Mouse (Mus musculus): Measurements from ENCODE around the gene Tmem106c. TPM values are rescaled to one million over a fixed set of nuclear protein-coding genes. Genes with fewer than 3 reads are reported as not detected.

Gene Tmem106c
- polyA plus RNA-seq, 1 experiment from 2014 or later, result 37.7 TPM

GRCm38 (mm10) chr15:97948720-97949119 lies 15.3 kb upstream of the Tmem106c start:
- Histone ChIP-seq H3K4me1 (ENCODE audit: control insufficient read depth, insufficient read depth, low read length) (no peaks in the 10 kb centered on the region), H3K9ac (ENCODE audit: low read length) (no peak overlapping the region), H3K27ac (ENCODE audit: low read length) (no peak overlapping the region), H3K36me3 (ENCODE audit: control insufficient read depth, insufficient read depth) (no peaks in the 10 kb centered on the region), H3K9me3 (replicated peaks; ENCODE audit: control insufficient read depth, low read length) (no peaks in the 10 kb centered on the region), H3K27me3 (ENCODE audit: control insufficient read depth, insufficient read depth, low read length) (peaks cover 17% of the 10 kb centered on the region), H3K4me3 (ENCODE audit: low read length) (no peak overlapping the region), H3K4me2 (ENCODE audit: low read depth, low read length) (no peak overlapping the region)
- ATAC-seq (replicated peaks; ENCODE audit: extremely low read depth, insufficient read depth, low FRiP score), result no peak
- 46% methylated on average over 7 of the region's 7 CpGs for WGBS

GRCm38 (mm10) chr15:97949706-97950105 lies 14.3 kb upstream of the Tmem106c start:
- Histone ChIP-seq H3K9me3 (replicated peaks; ENCODE audit: control insufficient read depth, low read length) (no peaks in the 10 kb centered on the region), H3K4me2 (ENCODE audit: low read depth, low read length) (no peak overlapping the region), H3K9ac (ENCODE audit: low read length) (no peak overlapping the region), H3K4me3 (ENCODE audit: low read length) (no peak overlapping the region), H3K27ac (ENCODE audit: low read length) (no peak overlapping the region), H3K36me3 (ENCODE audit: control insufficient read depth, insufficient read depth) (no peaks in the 10 kb centered on the region), H3K27me3 (ENCODE audit: control insufficient read depth, insufficient read depth, low read length) (peaks cover 19% of the 10 kb centered on the region), H3K4me1 (ENCODE audit: control insufficient read depth, insufficient read depth, low read length) (no peaks in the 10 kb centered on the region)
- no peak for ATAC-seq (replicated peaks; ENCODE audit: extremely low read depth, insufficient read depth, low FRiP score)
- 69% methylated on average over 3 of the region's 3 CpGs for WGBS

GRCm38 (mm10) chr15:97950240-97950639 lies 13.8 kb upstream of the Tmem106c start:
- WGBS, result 63% methylated on average over 7 of the region's 7 CpGs
- Histone ChIP-seq H3K4me1 (ENCODE audit: control insufficient read depth, insufficient read depth, low read length) (no peaks in the 10 kb centered on the region), H3K4me2 (ENCODE audit: low read depth, low read length) (no peak overlapping the region), H3K27ac (ENCODE audit: low read length) (no peak overlapping the region), H3K9ac (ENCODE audit: low read length) (no peak overlapping the region), H3K36me3 (ENCODE audit: control insufficient read depth, insufficient read depth) (no peaks in the 10 kb centered on the region), H3K27me3 (ENCODE audit: control insufficient read depth, insufficient read depth, low read length) (peaks cover 23% of the 10 kb centered on the region), H3K4me3 (ENCODE audit: low read length) (no peak overlapping the region), H3K9me3 (replicated peaks; ENCODE audit: control insufficient read depth, low read length) (no peaks in the 10 kb centered on the region)
- ATAC-seq (replicated peaks; ENCODE audit: extremely low read depth, insufficient read depth, low FRiP score), result no peak

- Histone ChIP-seq H3K9me3 (replicated peaks; ENCODE audit: control insufficient read depth, low read length) (no peaks in the 10 kb centered on the region), H3K36me3 (ENCODE audit: control insufficient read depth, insufficient read depth) (no peaks in the 10 kb centered on the region), H3K4me1 (ENCODE audit: control insufficient read depth, insufficient read depth, low read length) (no peaks in the 10 kb centered on the region), H3K4me2 (ENCODE audit: low read depth, low read length) (no peak overlapping the region), H3K4me3 (ENCODE audit: low read length) (no peak overlapping the region), H3K27ac (ENCODE audit: low read length) (no peak overlapping the region), H3K9ac (ENCODE audit: low read length) (no peak overlapping the region), H3K27me3 (ENCODE audit: control insufficient read depth, insufficient read depth, low read length) (peaks cover 23% of the 10 kb centered on the region)
- ATAC-seq (replicated peaks; ENCODE audit: extremely low read depth, insufficient read depth, low FRiP score), result no peak
- WGBS, result 15% methylated on average over 16 of the region's 16 CpGs
Observed at GRCm38 (mm10) chr15:97952137-97952888, 11.7 kb upstream of the Tmem106c start.

GRCm38 (mm10) chr15:97952889-97953189 lies 11.2 kb upstream of the Tmem106c start:
- WGBS, result 66% methylated on average over 4 of the region's 4 CpGs

GRCm38 (mm10) chr15:97954671-97955070 lies 9.3 kb upstream of the Tmem106c start:
- no peak overlapping the region for H3K4me2 ChIP-seq (ENCODE audit: low read depth, low read length)
- no peak overlapping the region for H3K9ac ChIP-seq (ENCODE audit: low read length)
- no peaks in the 10 kb centered on the region for H3K9me3 ChIP-seq (replicated peaks; ENCODE audit: control insufficient read depth, low read length)
- no peak overlapping the region for H3K4me3 ChIP-seq (ENCODE audit: low read length)
- H3K27me3 ChIP-seq (ENCODE audit: control insufficient read depth, insufficient read depth, low read length), result peaks cover 20% of the 10 kb centered on the region
- WGBS, result 76% methylated on average over 8 of the region's 8 CpGs
- no peak for ATAC-seq (replicated peaks; ENCODE audit: extremely low read depth, insufficient read depth, low FRiP score)
- no peak overlapping the region for H3K27ac ChIP-seq (ENCODE audit: low read length)
- no peaks in the 10 kb centered on the region for H3K4me1 ChIP-seq (ENCODE audit: control insufficient read depth, insufficient read depth, low read length)
- H3K36me3 ChIP-seq (ENCODE audit: control insufficient read depth, insufficient read depth), result no peaks in the 10 kb centered on the region

More at GRCm38 (mm10) chr15:97952889-97953189, 11.2 kb upstream of the Tmem106c start:
- no peaks in the 10 kb centered on the region for H3K36me3 ChIP-seq (ENCODE audit: control insufficient read depth, insufficient read depth)
- H3K9me3 ChIP-seq (replicated peaks; ENCODE audit: control insufficient read depth, low read length), result no peaks in the 10 kb centered on the region
- no peak overlapping the region for H3K4me3 ChIP-seq (ENCODE audit: low read length)
- no peak overlapping the region for H3K9ac ChIP-seq (ENCODE audit: low read length)
- no peak for ATAC-seq (replicated peaks; ENCODE audit: extremely low read depth, insufficient read depth, low FRiP score)
- peaks cover 23% of the 10 kb centered on the region for H3K27me3 ChIP-seq (ENCODE audit: control insufficient read depth, insufficient read depth, low read length)
- no peaks in the 10 kb centered on the region for H3K4me1 ChIP-seq (ENCODE audit: control insufficient read depth, insufficient read depth, low read length)
- H3K27ac ChIP-seq (ENCODE audit: low read length), result no peak overlapping the region
- H3K4me2 ChIP-seq (ENCODE audit: low read depth, low read length), result no peak overlapping the region

- Histone ChIP-seq H3K9ac (ENCODE audit: low read length) (no peak overlapping the region), H3K27ac (ENCODE audit: low read length) (no peak overlapping the region)
- no peak for ATAC-seq (replicated peaks; ENCODE audit: extremely low read depth, insufficient read depth, low FRiP score)
Observed at GRCm38 (mm10) chr15:97955286-97955685, 8.7 kb upstream of the Tmem106c start.

GRCm38 (mm10) chr15:97955742-97956141 lies 8.3 kb upstream of the Tmem106c start:
- no peaks in the 10 kb centered on the region for H3K4me1 ChIP-seq (ENCODE audit: control insufficient read depth, insufficient read depth, low read length)
- peaks cover 20% of the 10 kb centered on the region for H3K27me3 ChIP-seq (ENCODE audit: control insufficient read depth, insufficient read depth, low read length)
- H3K27ac ChIP-seq (ENCODE audit: low read length), result no peak overlapping the region
- no peak overlapping the region for H3K4me3 ChIP-seq (ENCODE audit: low read length)
- H3K36me3 ChIP-seq (ENCODE audit: control insufficient read depth, insufficient read depth), result no peaks in the 10 kb centered on the region
- no peak overlapping the region for H3K4me2 ChIP-seq (ENCODE audit: low read depth, low read length)
- no peaks in the 10 kb centered on the region for H3K9me3 ChIP-seq (replicated peaks; ENCODE audit: control insufficient read depth, low read length)
- WGBS, result 27% methylated on average over 4 of the region's 4 CpGs
- H3K9ac ChIP-seq (ENCODE audit: low read length), result no peak overlapping the region
- no peak for ATAC-seq (replicated peaks; ENCODE audit: extremely low read depth, insufficient read depth, low FRiP score)

More at GRCm38 (mm10) chr15:97955286-97955685, 8.7 kb upstream of the Tmem106c start:
- Histone ChIP-seq H3K27me3 (ENCODE audit: control insufficient read depth, insufficient read depth, low read length) (peaks cover 20% of the 10 kb centered on the region), H3K4me3 (ENCODE audit: low read length) (no peak overlapping the region), H3K9me3 (replicated peaks; ENCODE audit: control insufficient read depth, low read length) (no peaks in the 10 kb centered on the region), H3K4me2 (ENCODE audit: low read depth, low read length) (no peak overlapping the region), H3K36me3 (ENCODE audit: control insufficient read depth, insufficient read depth) (no peaks in the 10 kb centered on the region), H3K4me1 (ENCODE audit: control insufficient read depth, insufficient read depth, low read length) (no peaks in the 10 kb centered on the region)
- WGBS, result 50% methylated on average over 1 of the region's 1 CpGs

GRCm38 (mm10) chr15:97956416-97956815 lies 7.6 kb upstream of the Tmem106c start:
- Histone ChIP-seq H3K36me3 (ENCODE audit: control insufficient read depth, insufficient read depth) (no peaks in the 10 kb centered on the region), H3K9ac (ENCODE audit: low read length) (no peak overlapping the region), H3K4me1 (ENCODE audit: control insufficient read depth, insufficient read depth, low read length) (no peaks in the 10 kb centered on the region), H3K4me2 (ENCODE audit: low read depth, low read length) (no peak overlapping the region), H3K27ac (ENCODE audit: low read length) (no peak overlapping the region), H3K27me3 (ENCODE audit: control insufficient read depth, insufficient read depth, low read length) (peaks cover 20% of the 10 kb centered on the region), H3K9me3 (replicated peaks; ENCODE audit: control insufficient read depth, low read length) (no peaks in the 10 kb centered on the region), H3K4me3 (ENCODE audit: low read length) (no peak overlapping the region)
- no peak for ATAC-seq (replicated peaks; ENCODE audit: extremely low read depth, insufficient read depth, low FRiP score)
- 65% methylated on average over 11 of the region's 11 CpGs for WGBS
